Mouse (Mus musculus): Measurements from ENCODE around the gene Rab5a. TPM values are rescaled to one million over a fixed set of nuclear protein-coding genes. Genes with fewer than 3 reads are reported as not detected.

Gene Rab5a
- total and polyA plus RNA-seq, 2 experiments from 2014 or later, result 40.5 to 58.1 TPM

DNA sequence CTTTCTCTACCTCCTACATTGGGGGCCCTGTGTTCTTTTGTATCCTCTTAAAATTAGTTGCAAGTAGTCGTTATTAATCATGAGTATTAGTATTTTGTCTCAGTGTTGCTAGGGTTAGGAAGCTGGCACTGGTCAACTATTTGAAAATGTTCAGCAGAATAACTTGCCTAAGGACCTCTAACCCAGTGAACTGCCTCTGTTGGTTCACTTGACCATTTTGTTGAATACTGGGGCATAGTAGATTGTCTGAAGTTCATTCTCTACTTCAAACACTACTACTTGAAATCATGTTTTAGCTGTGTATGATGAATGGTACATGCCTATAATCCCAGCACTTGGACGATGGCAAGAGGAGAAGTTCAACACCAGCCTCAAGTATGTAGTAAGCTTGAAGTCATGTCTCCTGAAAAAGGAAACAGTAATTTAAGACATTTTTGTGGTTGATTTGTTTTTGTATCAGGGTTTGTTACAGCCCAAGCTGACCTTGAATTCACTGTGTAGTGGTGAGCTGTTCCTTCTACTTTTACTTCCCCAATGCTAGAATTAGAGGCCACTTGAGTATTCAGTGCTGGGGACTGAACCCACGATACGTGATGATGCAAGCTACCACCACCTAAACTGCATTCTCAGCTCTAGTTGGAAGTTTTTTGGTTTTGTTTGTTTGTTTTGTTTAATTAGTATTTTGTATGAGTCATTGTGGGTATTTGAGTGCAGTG, 9.4 kb downstream of the Rab5a start:
- H3K9me3 ChIP-seq (replicated peaks; ENCODE audit: control insufficient read depth, low read length), result no peaks in the 10 kb centered on the region
- 84% methylated on average over 4 of the region's 4 CpGs for WGBS
- H3K27me3 ChIP-seq (ENCODE audit: control insufficient read depth, insufficient read depth, low read length), result no peaks in the 10 kb centered on the region
- no peak for ATAC-seq (ENCODE audit: insufficient read depth, low read depth)
- peaks cover 27% of the 10 kb centered on the region for H3K36me3 ChIP-seq (replicated peaks; ENCODE audit: control insufficient read depth, insufficient read depth, low read length)
- no peak overlapping the region for H3K4me2 ChIP-seq (ENCODE audit: low read depth, low read length)
- no peak overlapping the region for H3K4me3 ChIP-seq (ENCODE audit: low read depth, low read length)
- no peak overlapping the region for H3K9ac ChIP-seq (replicated peaks; ENCODE audit: low read depth, low read length)
- H3K27ac ChIP-seq (ENCODE audit: low read depth), result no peak overlapping the region
- H3K4me1 ChIP-seq (ENCODE audit: control insufficient read depth, insufficient read depth), result peaks cover 5% of the 10 kb centered on the region; the same call in 1 of the 2 replicates
- no peak for DNase-seq (ENCODE audit: low spot score)
- TF ChIP-seq CTCF (IDR thresholded peaks at IDR 0.05; ENCODE audit: low read depth) (no peak), EP300 (IDR thresholded peaks at IDR 0.05; ENCODE audit: low read depth) (no peak)

GRCm38 (mm10) chr17:53489007-53489378, 10.0 kb downstream of the Rab5a start:
- H3K27me3 ChIP-seq (ENCODE audit: control insufficient read depth, insufficient read depth, low read length), result no peaks in the 10 kb centered on the region
- no peak overlapping the region for H3K4me2 ChIP-seq (ENCODE audit: low read depth, low read length)
- peaks cover 30% of the 10 kb centered on the region for H3K36me3 ChIP-seq (replicated peaks; ENCODE audit: control insufficient read depth, insufficient read depth, low read length)
- no peak overlapping the region for H3K4me3 ChIP-seq (ENCODE audit: low read depth, low read length)
- peaks cover 5% of the 10 kb centered on the region; the same call in 1 of the 2 replicates for H3K4me1 ChIP-seq (ENCODE audit: control insufficient read depth, insufficient read depth)
- DNase-seq (ENCODE audit: low spot score) (no peak), ATAC-seq (ENCODE audit: insufficient read depth, low read depth) (no peak)
- no peak for TF ChIP-seq CTCF (IDR thresholded peaks at IDR 0.05; ENCODE audit: low read depth)
- TF ChIP-seq EP300 (IDR thresholded peaks at IDR 0.05; ENCODE audit: low read depth), result no peak
- no peaks in the 10 kb centered on the region for H3K9me3 ChIP-seq (replicated peaks; ENCODE audit: control insufficient read depth, low read length)
- 91% methylated on average over 1 of the region's 1 CpGs for WGBS
- H3K9ac ChIP-seq (replicated peaks; ENCODE audit: low read depth, low read length), result no peak overlapping the region
- H3K27ac ChIP-seq (ENCODE audit: low read depth), result no peak overlapping the region

- no peak for DNase-seq (ENCODE audit: low spot score)
- no peaks in the 10 kb centered on the region for H3K9me3 ChIP-seq (replicated peaks; ENCODE audit: control insufficient read depth, low read length)
- H3K27me3 ChIP-seq (ENCODE audit: control insufficient read depth, insufficient read depth, low read length), result no peaks in the 10 kb centered on the region
- no peaks in the 10 kb centered on the region for H3K4me1 ChIP-seq (ENCODE audit: control insufficient read depth, insufficient read depth)
- H3K36me3 ChIP-seq (replicated peaks; ENCODE audit: control insufficient read depth, insufficient read depth, low read length), result peaks cover 55% of the 10 kb centered on the region
- H3K9ac ChIP-seq (replicated peaks; ENCODE audit: low read depth, low read length), result no peak overlapping the region
- no peak for ATAC-seq (ENCODE audit: insufficient read depth, low read depth)
- no peak overlapping the region for H3K27ac ChIP-seq (ENCODE audit: low read depth)
- no peak overlapping the region for H3K4me3 ChIP-seq (ENCODE audit: low read depth, low read length)
- 95% methylated on average over 2 of the region's 2 CpGs for WGBS
- TF ChIP-seq CTCF (IDR thresholded peaks at IDR 0.05; ENCODE audit: low read depth) (no peak), EP300 (IDR thresholded peaks at IDR 0.05; ENCODE audit: low read depth) (no peak)
- H3K4me2 ChIP-seq (ENCODE audit: low read depth, low read length), result no peak overlapping the region
Observed at GRCm38 (mm10) chr17:53502966-53503365, 23.9 kb downstream of the Rab5a start.

DNA sequence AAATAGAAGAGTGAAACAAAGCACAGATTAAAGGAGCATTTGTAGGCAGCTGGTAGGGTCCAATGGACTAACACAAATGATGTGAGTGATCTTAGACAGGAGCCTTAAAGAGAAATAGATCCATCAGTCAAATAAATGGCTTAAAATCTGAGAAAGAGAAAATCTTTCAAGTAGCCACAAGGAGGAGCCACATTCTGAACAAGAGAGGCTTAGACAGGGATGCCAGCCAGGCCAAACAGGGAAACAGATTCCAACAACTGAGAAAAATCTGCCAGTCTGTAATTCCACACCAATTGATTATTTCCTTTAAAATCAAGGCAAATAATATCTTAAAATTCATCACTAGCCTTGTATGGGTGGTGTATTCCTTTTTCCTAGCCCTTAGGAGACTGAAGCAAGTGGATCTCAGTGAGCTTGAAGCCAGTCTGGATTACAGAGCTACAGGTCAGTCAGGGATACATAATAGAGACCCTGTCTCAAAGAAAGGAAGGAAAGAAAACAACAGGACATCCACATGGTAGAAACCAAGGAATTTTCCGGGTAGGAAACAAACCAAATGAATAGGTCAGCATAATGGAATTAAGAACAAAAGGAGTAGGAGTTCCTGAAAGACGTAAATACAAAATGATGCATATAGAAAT, 33.4 kb downstream of the Rab5a start:
- peak; percentile 75 for DNase-seq (ENCODE audit: low spot score)
- Histone ChIP-seq H3K27me3 (ENCODE audit: control insufficient read depth, insufficient read depth, low read length) (no peaks in the 10 kb centered on the region), H3K9ac (replicated peaks; ENCODE audit: low read depth, low read length) (no peak overlapping the region), H3K36me3 (replicated peaks; ENCODE audit: control insufficient read depth, insufficient read depth, low read length) (no peaks in the 10 kb centered on the region), H3K4me1 (ENCODE audit: control insufficient read depth, insufficient read depth) (no peaks in the 10 kb centered on the region), H3K4me2 (ENCODE audit: low read depth, low read length) (no peak overlapping the region), H3K4me3 (ENCODE audit: low read depth, low read length) (no peak overlapping the region), H3K9me3 (replicated peaks; ENCODE audit: control insufficient read depth, low read length) (no peaks in the 10 kb centered on the region), H3K27ac (ENCODE audit: low read depth) (no peak overlapping the region)
- peak; percentile 52 for TF ChIP-seq CTCF (IDR thresholded peaks at IDR 0.05; ENCODE audit: low read depth)
- TF ChIP-seq EP300 (IDR thresholded peaks at IDR 0.05; ENCODE audit: low read depth), result no peak
- no peak for ATAC-seq (ENCODE audit: insufficient read depth, low read depth)
- WGBS, result 80% methylated on average over 2 of the region's 2 CpGs

DNA sequence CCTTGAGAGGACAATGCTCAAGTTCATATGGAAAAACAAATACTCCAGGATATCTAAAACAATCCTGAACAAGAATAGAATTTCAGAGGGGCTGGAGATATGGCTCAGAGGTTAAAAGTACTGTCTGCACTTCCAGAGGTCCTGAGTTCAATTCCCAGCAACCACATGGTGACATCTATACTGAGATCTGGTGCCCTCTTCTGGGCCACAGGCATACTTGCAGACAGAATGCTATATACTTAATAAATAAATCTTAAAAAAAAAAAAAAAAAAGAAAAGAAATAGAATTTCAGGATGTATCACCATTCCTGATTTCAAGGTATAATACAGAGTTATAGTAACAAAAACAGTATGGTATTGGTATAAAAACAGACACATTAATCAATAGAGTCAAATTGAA, 40.3 kb downstream of the Rab5a start:
- Histone ChIP-seq H3K4me2 (ENCODE audit: low read depth, low read length) (no peak overlapping the region), H3K36me3 (replicated peaks; ENCODE audit: control insufficient read depth, insufficient read depth, low read length) (no peaks in the 10 kb centered on the region), H3K4me1 (ENCODE audit: control insufficient read depth, insufficient read depth) (no peaks in the 10 kb centered on the region), H3K9ac (replicated peaks; ENCODE audit: low read depth, low read length) (no peak overlapping the region), H3K4me3 (ENCODE audit: low read depth, low read length) (no peak overlapping the region), H3K27ac (ENCODE audit: low read depth) (no peak overlapping the region), H3K9me3 (replicated peaks; ENCODE audit: control insufficient read depth, low read length) (no peaks in the 10 kb centered on the region), H3K27me3 (ENCODE audit: control insufficient read depth, insufficient read depth, low read length) (no peaks in the 10 kb centered on the region)
- TF ChIP-seq EP300 (IDR thresholded peaks at IDR 0.05; ENCODE audit: low read depth) (no peak), CTCF (IDR thresholded peaks at IDR 0.05; ENCODE audit: low read depth) (no peak)
- DNase-seq (ENCODE audit: low spot score) (no peak), ATAC-seq (ENCODE audit: insufficient read depth, low read depth) (no peak)
